Mouse (Mus musculus) hindbrain, embryonic 11.5 days (tissue): ENCODE measurements around the gene Gm21987. TPM values are rescaled to one million over a fixed set of nuclear protein-coding genes. Genes with fewer than 3 reads are reported as not detected.

Experiments
- ATAC-seq: fragments of 200-750 bp; cut with Nextera tagmentation; 2 replicates; pipeline ENCODE4 v1.8.0; 2017; ENCODE audit warnings: mild to moderate bottlenecking, moderate TSS enrichment, moderate library complexity; ENCODE audit not compliant: low FRiP score
- DNase-seq: peaks from one replicate; pipeline ENCODE4 v3.0.0-alpha.2; 2015; ENCODE audit warnings: low spot score
- H3K27ac ChIP-seq: fragments of 300-500 bp; sonication (generic); 2 replicates; pipeline ENCODE4 v1.5.1; 2014; ENCODE audit warnings: mild to moderate bottlenecking, low read depth, low read length
- H3K27me3 ChIP-seq: fragments of 300-500 bp; sonication (generic); 2 replicates; pipeline ENCODE4 v1.6.1; 2014; ENCODE audit warnings: mild to moderate bottlenecking, low read length, moderate library complexity, mixed read lengths; ENCODE audit not compliant: control insufficient read depth, insufficient read depth
- H3K36me3 ChIP-seq: fragments of 300-500 bp; sonication (generic); 2 replicates; pipeline ENCODE4 v1.6.1; 2014; ENCODE audit warnings: mild to moderate bottlenecking, low read length, moderate library complexity, mixed read lengths; ENCODE audit not compliant: control insufficient read depth, insufficient read depth
- H3K4me1 ChIP-seq: fragments of 300-500 bp; sonication (generic); replicated peaks from 2 replicates; pipeline ENCODE4 v1.6.1; 2014; ENCODE audit warnings: low read length, mixed read lengths; ENCODE audit not compliant: control insufficient read depth, insufficient read depth
- H3K4me2 ChIP-seq: fragments of 300-500 bp; sonication (generic); replicated peaks from 2 replicates; pipeline ENCODE4 v1.6.1; 2014; ENCODE audit warnings: mild to moderate bottlenecking, low read depth, low read length
- H3K4me3 ChIP-seq: fragments of 300-500 bp; sonication (generic); 2 replicates; pipeline ENCODE4 v1.5.1; 2014; ENCODE audit warnings: low read depth, low read length
- H3K9ac ChIP-seq: fragments of 300-500 bp; sonication (generic); 2 replicates; pipeline ENCODE4 v1.6.1; 2014; ENCODE audit warnings: low read depth, low read length
- H3K9me3 ChIP-seq: fragments of 300-500 bp; sonication (generic); 2 replicates; pipeline ENCODE4 v1.6.1; 2016; ENCODE audit warnings: low read length; ENCODE audit not compliant: control insufficient read depth
- WGBS: fragments of 180-500 bp; shearing (Covaris S2); extraction: QIAGEN DNeasy Blood & Tissue Kit; methylation state at CpG from one replicate; pipeline ENCODE4 v1.1.7; 2014; 5-methylcytosine and 5-hydroxymethylcytosine counted together
- polyA plus RNA-seq: library from polyadenylated mRNA; unstranded; fragments of >200 nt; fragmentation: Nextera tagmentation; extraction: Ambion mirVana; gene quantifications from 2 replicates; pipeline ENCODE4 v1.2.1, GENCODE M21; 2014

Gene Gm21987
- polyA plus RNA-seq, 1 experiment from 2014 or later = not detected

DNA sequence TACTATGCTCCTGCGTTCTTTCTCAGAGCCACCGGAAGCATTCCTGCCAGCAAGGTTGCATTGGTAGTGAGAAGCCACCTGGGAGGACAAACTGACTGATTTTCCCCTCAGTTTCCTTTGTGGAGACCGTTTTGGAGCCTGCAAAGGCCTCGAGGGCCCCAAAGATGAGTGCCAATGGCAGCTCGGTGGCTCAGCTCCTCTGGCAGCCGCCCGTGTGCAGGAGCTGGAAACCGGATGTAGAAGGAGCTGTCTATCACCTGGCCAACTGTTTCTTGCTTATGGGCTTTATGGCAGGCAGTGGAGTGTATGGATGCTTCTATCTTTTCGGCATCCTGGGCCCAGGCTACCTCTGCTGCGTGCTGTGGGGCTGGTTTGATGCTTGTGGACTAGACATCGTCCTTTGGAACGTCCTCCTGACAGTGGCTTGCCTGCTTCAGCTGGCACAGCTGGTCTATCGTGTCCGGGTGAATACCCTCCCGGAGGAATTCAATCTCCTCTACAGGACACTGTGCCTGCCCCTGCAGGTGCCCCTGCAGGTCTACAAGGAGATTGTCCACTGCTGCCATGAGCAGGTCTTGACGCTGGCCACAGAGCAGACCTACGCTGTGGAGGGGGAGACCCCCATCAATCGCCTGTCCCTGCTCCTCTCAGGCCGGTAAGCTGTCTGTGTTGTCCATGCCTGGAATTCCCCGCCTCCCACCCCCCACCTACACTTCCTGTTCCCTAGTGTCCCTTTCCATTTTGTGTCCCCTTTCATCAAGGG is 15.8 kb downstream of the Gm21987 start:
- Histone ChIP-seq H3K4me2 (no peak overlapping the region; the same call in 1 of the 2 replicates), H3K9ac (no peak overlapping the region), H3K9me3 (no peaks in the 10 kb centered on the region), H3K36me3 (no peaks in the 10 kb centered on the region), H3K4me3 (no peak overlapping the region), H3K27me3 (no peaks in the 10 kb centered on the region), H3K4me1 (no peaks in the 10 kb centered on the region), H3K27ac (no peak overlapping the region)
- no peak for ATAC-seq
- DNase-seq = no peak
- 83% methylated on average over 20 of the region's 20 CpGs for WGBS

- WGBS = 88% methylated on average over 3 of the region's 3 CpGs
- no peak for ATAC-seq
- no peaks in the 10 kb centered on the region for H3K4me1 ChIP-seq
- H3K9me3 ChIP-seq = no peaks in the 10 kb centered on the region
- no peak overlapping the region for H3K4me2 ChIP-seq
- no peaks in the 10 kb centered on the region for H3K36me3 ChIP-seq
- H3K9ac ChIP-seq = no peak overlapping the region
- no peak overlapping the region for H3K27ac ChIP-seq
- no peak overlapping the region for H3K4me3 ChIP-seq
- H3K27me3 ChIP-seq = no peaks in the 10 kb centered on the region
- no peak for DNase-seq
These were observed 16.4 kb downstream of the Gm21987 start for GRCm38 (mm10) chr16:38363256-38363595.

DNA sequence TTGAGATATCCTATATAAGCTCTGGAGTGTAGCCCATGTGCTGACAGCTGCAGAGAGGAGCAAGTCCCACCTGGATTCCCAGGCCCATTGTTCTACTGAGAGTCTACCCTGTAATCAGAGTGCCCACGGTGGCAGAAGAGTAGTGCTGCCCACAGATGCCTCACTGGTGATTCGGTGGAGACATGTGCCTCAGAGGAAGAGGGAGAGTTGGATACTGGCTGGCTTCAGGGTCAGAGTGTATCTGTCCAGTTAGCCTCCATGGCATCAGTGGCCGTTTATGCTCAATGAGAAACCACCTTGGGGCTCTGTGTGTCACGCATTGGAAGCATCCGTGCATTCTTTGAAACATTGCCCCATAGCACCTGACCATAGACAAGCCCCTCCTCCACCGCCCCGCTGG is 16.8 kb downstream of the Gm21987 start:
- Histone ChIP-seq H3K9me3 (no peaks in the 10 kb centered on the region), H3K9ac (no peak overlapping the region), H3K36me3 (no peaks in the 10 kb centered on the region), H3K4me3 (no peak overlapping the region), H3K27ac (no peak overlapping the region), H3K27me3 (no peaks in the 10 kb centered on the region), H3K4me2 (no peak overlapping the region), H3K4me1 (no peaks in the 10 kb centered on the region)
- DNase-seq (no peak), ATAC-seq (no peak)
- WGBS = 88% methylated on average over 7 of the region's 7 CpGs

- ATAC-seq = no peak
- 89% methylated on average over 10 of the region's 10 CpGs for WGBS
These were observed 18.6 kb downstream of the Gm21987 start for GRCm38 (mm10) chr16:38365390-38365789.

DNA sequence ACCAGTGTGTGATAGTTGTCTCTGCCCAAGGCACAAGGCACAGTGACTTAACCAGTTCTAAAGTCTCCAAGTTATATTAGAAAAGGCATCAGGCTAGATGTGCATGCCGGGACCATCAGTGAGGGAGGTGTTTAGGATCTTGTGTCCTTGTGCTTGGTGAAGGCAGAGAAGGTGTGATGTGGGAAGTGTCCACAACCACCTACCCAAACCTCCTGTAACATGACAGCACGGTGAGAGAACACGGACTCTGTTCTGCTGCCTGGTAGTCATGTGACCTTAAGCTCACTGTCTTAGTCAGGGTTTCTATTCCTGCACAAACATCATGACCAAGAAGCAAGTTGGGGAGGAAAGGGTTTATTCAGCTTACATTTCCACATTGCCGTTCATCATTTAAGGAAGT is 19.4 kb downstream of the Gm21987 start:
- Histone ChIP-seq H3K36me3 (no peaks in the 10 kb centered on the region), H3K4me3 (no peak overlapping the region), H3K4me1 (no peaks in the 10 kb centered on the region), H3K27ac (no peak overlapping the region), H3K9ac (no peak overlapping the region), H3K27me3 (no peaks in the 10 kb centered on the region), H3K4me2 (no peak overlapping the region), H3K9me3 (no peaks in the 10 kb centered on the region)
- ATAC-seq = no peak
- WGBS = 92% methylated on average over 4 of the region's 4 CpGs
- no peak for DNase-seq

More at GRCm38 (mm10) chr16:38365390-38365789, 18.6 kb downstream of the Gm21987 start:
- H3K9ac ChIP-seq = no peak overlapping the region
- H3K36me3 ChIP-seq = no peaks in the 10 kb centered on the region
- H3K27ac ChIP-seq = no peak overlapping the region
- H3K4me3 ChIP-seq = no peak overlapping the region
- no peak for DNase-seq
- H3K4me1 ChIP-seq = no peaks in the 10 kb centered on the region
- no peak overlapping the region for H3K4me2 ChIP-seq
- no peaks in the 10 kb centered on the region for H3K27me3 ChIP-seq
- no peaks in the 10 kb centered on the region for H3K9me3 ChIP-seq

DNA sequence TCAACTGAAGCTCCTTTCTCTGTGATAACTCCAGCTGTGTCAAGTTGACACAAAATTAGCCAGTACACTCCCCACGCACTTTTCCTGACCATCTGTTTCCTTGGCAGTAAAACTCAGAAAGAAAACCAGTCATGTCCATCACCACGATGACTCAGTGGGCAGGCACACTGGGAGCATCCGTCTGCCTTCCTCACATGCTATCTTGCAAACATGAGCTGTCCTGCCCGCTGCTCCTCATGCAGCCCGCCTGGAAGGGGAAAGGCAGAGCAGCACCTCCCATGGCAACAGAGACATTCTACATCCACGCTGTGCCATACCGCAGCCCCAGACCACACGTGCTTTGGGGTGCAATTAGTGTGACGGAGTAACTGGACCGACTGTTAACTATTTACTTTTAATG is 21.5 kb downstream of the Gm21987 start:
- ATAC-seq = no peak
- Histone ChIP-seq H3K4me3 (no peak overlapping the region), H3K9me3 (no peaks in the 10 kb centered on the region), H3K4me1 (no peaks in the 10 kb centered on the region), H3K36me3 (no peaks in the 10 kb centered on the region), H3K9ac (no peak overlapping the region), H3K27ac (no peak overlapping the region), H3K27me3 (no peaks in the 10 kb centered on the region), H3K4me2 (no peak overlapping the region)
- WGBS = 70% methylated on average over 10 of the region's 10 CpGs
- no peak for DNase-seq

- no peaks in the 10 kb centered on the region for H3K27me3 ChIP-seq
- no peaks in the 10 kb centered on the region for H3K9me3 ChIP-seq
- H3K4me1 ChIP-seq = no peaks in the 10 kb centered on the region
- WGBS = 89% methylated on average over 7 of the region's 7 CpGs
- no peak overlapping the region for H3K9ac ChIP-seq
- DNase-seq (no peak), ATAC-seq (no peak)
- H3K36me3 ChIP-seq = no peaks in the 10 kb centered on the region
- no peak overlapping the region for H3K4me3 ChIP-seq
- H3K27ac ChIP-seq = no peak overlapping the region
- no peak overlapping the region for H3K4me2 ChIP-seq
These were observed 22.2 kb downstream of the Gm21987 start for GRCm38 (mm10) chr16:38369000-38369399.

DNA sequence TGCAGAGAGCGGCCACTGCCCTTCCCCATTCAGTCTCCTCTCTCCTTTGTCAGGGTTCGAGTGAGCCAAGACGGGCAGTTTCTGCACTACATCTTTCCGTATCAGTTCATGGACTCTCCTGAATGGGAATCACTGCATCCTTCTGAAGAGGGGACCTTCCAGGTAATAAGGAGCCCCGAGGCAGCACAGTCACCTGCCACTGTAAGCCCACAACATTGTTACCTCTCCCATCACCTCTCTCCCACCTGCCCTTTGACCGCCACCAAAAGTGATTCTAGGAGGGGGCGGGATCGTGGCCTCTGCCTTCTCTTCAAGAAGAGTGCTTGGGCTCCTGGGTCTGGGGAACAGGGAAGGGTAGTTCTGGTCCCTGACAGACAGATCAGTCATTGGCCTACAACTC is 22.6 kb downstream of the Gm21987 start:
- ATAC-seq = no peak
- Histone ChIP-seq H3K9me3 (no peaks in the 10 kb centered on the region), H3K4me1 (no peaks in the 10 kb centered on the region), H3K9ac (no peak overlapping the region), H3K4me2 (no peak overlapping the region), H3K27me3 (no peaks in the 10 kb centered on the region), H3K27ac (no peak overlapping the region), H3K4me3 (no peak overlapping the region), H3K36me3 (no peaks in the 10 kb centered on the region)
- DNase-seq = no peak
- 86% methylated on average over 8 of the region's 8 CpGs for WGBS

GRCm38 (mm10) chr16:38369992-38370484 is 23.2 kb downstream of the Gm21987 start:
- WGBS = 82% methylated on average over 4 of the region's 4 CpGs

More at GRCm38 (mm10) chr16:38369992-38370484, 23.2 kb downstream of the Gm21987 start:
- ATAC-seq (no peak), DNase-seq (no peak)
- H3K36me3 ChIP-seq = no peaks in the 10 kb centered on the region
- no peak overlapping the region for H3K4me3 ChIP-seq
- no peaks in the 10 kb centered on the region for H3K4me1 ChIP-seq
- no peak overlapping the region for H3K4me2 ChIP-seq
- H3K27ac ChIP-seq = no peak overlapping the region
- no peaks in the 10 kb centered on the region for H3K9me3 ChIP-seq
- H3K27me3 ChIP-seq = no peaks in the 10 kb centered on the region
- 0 out of 2 replicates have a peak overlapping the region, but pooled peaks have one; percentile 7 for H3K9ac ChIP-seq
